Mouse (Mus musculus): Measurements from ENCODE around the gene Gsdmc4. TPM values are rescaled to one million over a fixed set of nuclear protein-coding genes. Genes with fewer than 3 reads are reported as not detected.
"Not testable (repeated sequence)": the region's sequence is repeated elsewhere in the genome, so short reads cannot be mapped to it uniquely, and the experiment has no call there.

Gene Gsdmc4
- polyA plus RNA-seq, 1 experiment from 2014 or later, result not detected

GRCm38 (mm10) chr15:63916584-63916983 is 4.5 kb upstream of the Gsdmc4 start:
- not testable (repeated sequence) for H3K4me2 ChIP-seq; H3K27ac ChIP-seq (replicated peaks); H3K4me1 ChIP-seq (replicated peaks); ATAC-seq (ENCODE audit: insufficient read depth); H3K9me3 ChIP-seq (replicated peaks); H3K4me3 ChIP-seq (replicated peaks); H3K27me3 ChIP-seq; H3K36me3 ChIP-seq (replicated peaks); H3K9ac ChIP-seq
- 58% methylated on average over 4 of the region's 4 CpGs for WGBS (ENCODE audit: insufficient replicate concordance)

- not testable (repeated sequence) for ATAC-seq (ENCODE audit: insufficient read depth); H3K4me3 ChIP-seq (replicated peaks); H3K36me3 ChIP-seq (replicated peaks); H3K9ac ChIP-seq; H3K27me3 ChIP-seq; H3K9me3 ChIP-seq (replicated peaks); H3K4me2 ChIP-seq; H3K4me1 ChIP-seq (replicated peaks); H3K27ac ChIP-seq (replicated peaks)
Measured at GRCm38 (mm10) chr15:63909896-63910295, 2.2 kb downstream of the Gsdmc4 start.

DNA sequence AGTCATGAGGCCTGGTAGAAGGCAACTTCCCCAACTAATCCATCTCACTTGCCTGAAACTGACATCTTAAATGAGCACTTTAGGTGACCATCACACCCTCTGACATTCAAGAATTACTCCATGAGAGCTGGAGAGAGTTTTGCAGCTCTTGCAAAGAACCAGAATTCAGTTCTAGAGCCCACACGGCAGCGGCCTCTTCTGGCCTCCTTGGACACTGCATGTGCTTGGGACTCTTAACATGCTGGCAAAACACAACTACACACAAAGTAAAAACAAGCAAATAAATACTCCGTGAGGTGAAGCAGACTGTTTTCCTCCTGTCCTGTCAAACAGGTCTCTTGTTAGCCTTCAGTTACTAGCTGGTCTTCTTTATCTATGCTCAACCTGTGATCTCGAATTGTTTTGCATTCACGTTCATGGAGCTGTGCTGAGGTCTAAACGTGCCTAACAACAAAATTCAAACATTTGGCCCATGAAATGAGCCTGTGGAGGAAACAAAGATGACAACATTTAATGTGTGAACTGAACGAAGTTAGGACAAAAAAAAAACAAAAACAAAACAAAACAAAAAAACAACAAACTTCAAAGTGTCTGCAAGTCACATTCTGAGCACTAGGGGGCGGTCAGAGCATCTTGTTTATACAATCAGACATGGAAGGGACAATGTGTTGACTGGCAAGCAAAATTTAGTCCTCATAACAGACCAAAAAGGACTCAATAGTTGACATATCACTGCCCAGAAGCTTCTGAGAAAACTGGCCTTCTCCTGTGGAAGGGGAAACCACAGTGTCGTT is 16.3 kb downstream of the Gsdmc4 start:
- H3K4me1 ChIP-seq (replicated peaks); ATAC-seq (ENCODE audit: insufficient read depth); H3K27me3 ChIP-seq; H3K36me3 ChIP-seq (replicated peaks); H3K9me3 ChIP-seq (replicated peaks); H3K4me3 ChIP-seq (replicated peaks); H3K27ac ChIP-seq (replicated peaks); H3K9ac ChIP-seq: not testable (repeated sequence)
- WGBS (ENCODE audit: insufficient replicate concordance), result 18% methylated on average over 9 of the region's 9 CpGs
- H3K4me2 ChIP-seq, result peak overlapping the region; percentile 42

- not testable (repeated sequence) for H3K27ac ChIP-seq (replicated peaks); H3K27me3 ChIP-seq; ATAC-seq (ENCODE audit: insufficient read depth); H3K4me3 ChIP-seq (replicated peaks); H3K36me3 ChIP-seq (replicated peaks); H3K9me3 ChIP-seq (replicated peaks); H3K4me2 ChIP-seq; H3K9ac ChIP-seq; H3K4me1 ChIP-seq (replicated peaks)
- 33% methylated on average over 5 of the region's 5 CpGs for WGBS (ENCODE audit: insufficient replicate concordance)
Measured at GRCm38 (mm10) chr15:63888440-63888839, 23.7 kb downstream of the Gsdmc4 start.

GRCm38 (mm10) chr15:63887949-63888348 is 24.1 kb downstream of the Gsdmc4 start:
- not testable (repeated sequence) for H3K9ac ChIP-seq; H3K27ac ChIP-seq (replicated peaks); ATAC-seq (ENCODE audit: insufficient read depth); H3K4me3 ChIP-seq (replicated peaks); H3K9me3 ChIP-seq (replicated peaks); H3K4me2 ChIP-seq; H3K4me1 ChIP-seq (replicated peaks); H3K27me3 ChIP-seq; H3K36me3 ChIP-seq (replicated peaks)
- WGBS (ENCODE audit: insufficient replicate concordance), result no CpG with 5 or more reads among the region's 5 CpGs

DNA sequence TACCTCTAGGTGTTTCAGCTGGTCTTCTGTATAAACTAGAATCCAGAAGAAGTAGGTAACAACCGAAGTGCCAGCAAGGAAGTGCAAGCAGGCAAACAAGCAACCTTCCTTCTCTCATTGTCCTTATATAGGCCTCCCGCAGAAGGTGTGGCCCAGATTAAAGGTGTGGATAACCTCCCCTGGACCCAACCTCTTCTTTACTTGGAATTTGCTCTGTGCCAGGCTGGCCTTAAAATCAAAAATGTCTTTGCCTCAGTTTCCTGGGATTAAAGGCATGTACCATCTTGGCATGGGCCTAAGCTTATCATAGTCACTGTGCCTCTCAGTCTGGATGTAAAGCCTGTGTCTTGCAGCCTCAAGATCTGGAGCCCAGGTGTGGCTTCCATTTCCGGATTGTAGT is 33.6 kb downstream of the Gsdmc4 start, which contains the start of gene Gsdmc3:
Gene Gsdmc3 (minus strand): TSS at position 101 of the 400 bp plus-strand sequence.
- H3K9me3 ChIP-seq (replicated peaks); H3K36me3 ChIP-seq (replicated peaks); H3K27me3 ChIP-seq; H3K4me3 ChIP-seq (replicated peaks); H3K4me2 ChIP-seq; H3K4me1 ChIP-seq (replicated peaks); H3K9ac ChIP-seq; H3K27ac ChIP-seq (replicated peaks); ATAC-seq (ENCODE audit: insufficient read depth): not testable (repeated sequence)
- WGBS (ENCODE audit: insufficient replicate concordance), result 59% methylated on average over 1 of the region's 3 CpGs

GRCm38 (mm10) chr15:63876160-63876559 is 35.9 kb downstream of the Gsdmc4 start:
- not testable (repeated sequence) for ATAC-seq (ENCODE audit: insufficient read depth); H3K9ac ChIP-seq; H3K4me3 ChIP-seq (replicated peaks); H3K9me3 ChIP-seq (replicated peaks); H3K27ac ChIP-seq (replicated peaks); H3K4me2 ChIP-seq; H3K36me3 ChIP-seq (replicated peaks); H3K27me3 ChIP-seq; H3K4me1 ChIP-seq (replicated peaks)

DNA sequence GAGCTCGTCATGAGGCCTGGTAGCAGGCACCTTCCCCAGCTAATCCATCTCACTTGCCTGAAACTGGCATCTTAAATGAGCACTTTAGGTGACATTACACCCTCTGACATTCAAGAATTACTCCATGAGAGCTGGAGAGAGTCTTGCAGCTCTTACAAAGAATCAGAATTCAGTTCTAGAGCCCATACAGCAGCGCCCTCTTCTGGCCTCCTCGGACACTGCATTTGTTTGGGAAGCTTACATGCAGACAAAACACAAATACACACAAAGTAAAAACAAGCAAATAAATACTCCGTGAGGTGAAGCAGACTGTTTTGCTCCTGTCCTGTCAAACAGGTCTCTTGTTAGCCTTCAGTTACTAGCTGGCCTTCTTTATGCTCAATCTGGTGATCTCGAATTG is 50.1 kb downstream of the Gsdmc4 start:
- WGBS (ENCODE audit: insufficient replicate concordance), result 27% methylated on average over 5 of the region's 5 CpGs
- not testable (repeated sequence) for H3K27me3 ChIP-seq; H3K4me2 ChIP-seq; H3K4me1 ChIP-seq (replicated peaks); H3K9ac ChIP-seq; H3K27ac ChIP-seq (replicated peaks); ATAC-seq (ENCODE audit: insufficient read depth); H3K9me3 ChIP-seq (replicated peaks); H3K36me3 ChIP-seq (replicated peaks); H3K4me3 ChIP-seq (replicated peaks)

Other genes starting within 250 kb of the Gsdmc4 start
- not detected in 2 replicates for gene Gsdmc2, start 67.1 kb downstream of the Gsdmc4 start, polyA plus RNA-seq (2015; fragmentation: Nextera tagmentation; extraction: Ambion mirVana)
- not detected in 2 replicates for gene Gsdmc3, start 33.7 kb downstream of the Gsdmc4 start, polyA plus RNA-seq (2015; fragmentation: Nextera tagmentation; extraction: Ambion mirVana)
- gene Fam49b, start 148.2 kb upstream of the Gsdmc4 start, polyA plus RNA-seq (2015; fragmentation: Nextera tagmentation; extraction: Ambion mirVana), result 32.2 and 36.0 TPM in 2 replicates